Mouse (Mus musculus): ENCODE data around the gene Alcam. TPM values are rescaled to one million over a fixed set of nuclear protein-coding genes. Genes with fewer than 3 reads are reported as not detected.

Alcam gene
- total and polyA plus RNA-seq, 3 experiments = not detected

DNA sequence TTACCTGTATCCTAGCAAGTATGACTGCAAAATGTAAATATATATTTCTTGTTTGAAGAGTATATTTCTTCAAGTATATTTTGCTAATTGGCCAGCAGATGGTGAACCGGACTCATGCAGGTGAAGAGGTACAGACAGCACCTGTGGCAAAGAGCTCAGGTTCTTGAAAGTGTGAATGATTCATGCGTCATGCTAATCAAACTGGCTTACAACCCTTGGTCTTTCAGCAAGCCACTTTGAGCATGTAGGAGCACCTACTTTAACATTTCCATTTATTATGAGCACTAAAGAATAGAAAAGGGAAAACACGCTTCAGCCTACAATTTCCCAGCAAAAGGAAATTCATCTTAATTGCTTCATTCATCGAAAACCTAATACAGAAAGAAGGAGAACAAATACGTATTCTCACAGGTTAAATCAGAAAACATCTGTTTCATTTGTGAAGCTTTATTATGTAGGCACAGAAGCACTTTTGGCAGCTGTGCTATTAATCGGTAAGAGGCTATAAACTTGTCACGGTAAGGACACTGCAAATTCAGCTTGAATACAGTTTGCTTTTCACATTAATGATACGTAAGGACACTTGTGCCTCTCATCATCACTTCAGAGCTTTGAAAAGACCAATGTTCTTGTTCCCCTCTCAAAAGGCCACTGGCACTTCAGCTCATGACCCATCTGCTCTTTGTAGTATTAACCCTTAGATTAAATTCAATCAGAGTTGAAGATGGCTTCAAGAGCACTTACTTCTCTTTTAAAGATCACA lies 242.8 kb downstream of the Alcam start:
- Histone ChIP-seq H3K9me3 (replicated peaks; ENCODE audit: insufficient read depth, low read length) (no peaks in the 10 kb centered on the region), H3K79me2 (ENCODE audit: control insufficient read depth, insufficient read depth, low read length, poor library complexity) (no peaks in the 10 kb centered on the region), H3K27ac (ENCODE audit: control insufficient read depth, low read depth, low read length) (no peak overlapping the region), H3K27me3 (ENCODE audit: control insufficient read depth in 1 of 2, insufficient read depth in 2 of 2, low read length in 2 of 2) (no peaks in the 10 kb centered on the region), H3K36me3 (ENCODE audit: control insufficient read depth in 1 of 2, insufficient read depth in 2 of 2, low read length in 2 of 2) (no peaks in the 10 kb centered on the region), H3K9ac (ENCODE audit: control insufficient read depth, low read depth, low read length, poor library complexity, severe bottlenecking) (no peak overlapping the region), H3K4me1 (ENCODE audit: control insufficient read depth in 1 of 2, insufficient read depth in 2 of 2, low read length in 2 of 2) (no peaks in the 10 kb centered on the region), H3K4me3 (ENCODE audit: control insufficient read depth in 1 of 2, insufficient read depth in 1 of 2, low read depth in 2 of 2, low read length in 2 of 2) (no peak overlapping the region)
- TF ChIP-seq TCF12 (IDR thresholded peaks at IDR 0.05; ENCODE audit: low read depth, low read length) (no peak), ZNF384 (IDR thresholded peaks at IDR 0.05; ENCODE audit: low read depth, low read length) (no peak), TBP (IDR thresholded peaks at IDR 0.05; ENCODE audit: low read depth, low read length) (no peak), ZC3H11A (IDR thresholded peaks at IDR 0.05; ENCODE audit: low read depth, low read length) (no peak), BHLHE40 (IDR thresholded peaks at IDR 0.05; ENCODE audit: borderline replicate concordance, low read depth, low read length) (no peak), MEF2A (IDR thresholded peaks at IDR 0.05; ENCODE audit: extremely low read depth, insufficient replicate concordance, low read depth, low read length, poor library complexity, severe bottlenecking) (no peak), NRF1 (IDR thresholded peaks at IDR 0.05; ENCODE audit: insufficient read depth, low read depth, low read length, poor library complexity, severe bottlenecking) (no peak), USF2 (IDR thresholded peaks at IDR 0.05; ENCODE audit: borderline replicate concordance in 1 of 2, insufficient read depth in 1 of 2, low read depth in 1 of 2, low read length in 2 of 2) (no peak), EP300 (IDR thresholded peaks at IDR 0.05; ENCODE audit: low read depth in 1 of 2, low read length in 2 of 2) (no peak)
- no peak for DNase-seq (ENCODE audit: low read depth, low spot score)

DNA sequence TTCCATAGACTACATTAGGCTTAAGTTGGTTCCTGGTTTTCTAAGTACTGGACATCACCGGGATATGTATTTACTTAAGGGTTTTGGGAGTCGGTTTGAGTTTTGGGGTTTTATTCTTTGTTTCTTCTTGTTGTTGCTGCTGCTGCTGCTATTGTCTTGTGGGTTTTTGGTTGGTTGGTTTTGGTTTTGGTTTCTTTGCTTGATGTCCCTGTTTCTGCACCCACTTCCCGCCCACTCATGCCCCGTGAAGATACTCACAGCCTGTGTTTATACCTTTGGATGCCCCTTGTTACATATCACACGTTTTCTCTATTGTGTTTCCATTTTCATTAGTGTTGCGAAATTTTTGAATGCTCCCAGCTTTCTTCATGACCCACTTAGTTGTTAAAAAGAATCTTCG lies 253.8 kb downstream of the Alcam start:
- H3K4me3 ChIP-seq (ENCODE audit: control insufficient read depth in 1 of 2, insufficient read depth in 1 of 2, low read depth in 2 of 2, low read length in 2 of 2) = no peak overlapping the region
- H3K9me3 ChIP-seq (replicated peaks; ENCODE audit: insufficient read depth, low read length) = no peaks in the 10 kb centered on the region
- H3K4me1 ChIP-seq (ENCODE audit: control insufficient read depth in 1 of 2, insufficient read depth in 2 of 2, low read length in 2 of 2) = peaks cover 0 to 2% of the 10 kb centered on the region in 2 experiments; a peak in 1 of 4 replicates
- no peak overlapping the region for H3K27ac ChIP-seq (ENCODE audit: control insufficient read depth, low read depth, low read length)
- no peaks in the 10 kb centered on the region for H3K27me3 ChIP-seq (ENCODE audit: control insufficient read depth in 1 of 2, insufficient read depth in 2 of 2, low read length in 2 of 2)
- no peak for TF ChIP-seq MXI1 (IDR thresholded peaks at IDR 0.05; ENCODE audit: low read depth, low read length)
- TF ChIP-seq SIN3A (IDR thresholded peaks at IDR 0.05; ENCODE audit: low read length) = no peak
- no peak for TF ChIP-seq GATA1 (IDR thresholded peaks at IDR 0.05; ENCODE audit: low read depth, low read length)
- no peak for TF ChIP-seq MAX (IDR thresholded peaks at IDR 0.05; ENCODE audit: low read length)
- TF ChIP-seq HCFC1 (IDR thresholded peaks at IDR 0.05; ENCODE audit: low read depth, low read length) = no peak
- no peak for TF ChIP-seq ELF1 (IDR thresholded peaks at IDR 0.05; ENCODE audit: low read depth, low read length)
- TF ChIP-seq ZC3H11A (IDR thresholded peaks at IDR 0.05; ENCODE audit: low read depth, low read length) = no peak
- no peak for TF ChIP-seq BHLHE40 (IDR thresholded peaks at IDR 0.05; ENCODE audit: borderline replicate concordance, low read depth, low read length)
- no peak for TF ChIP-seq UBTF (IDR thresholded peaks at IDR 0.05; ENCODE audit: borderline replicate concordance, insufficient read depth, low read depth, low read length)
- no peak for TF ChIP-seq EP300 (IDR thresholded peaks at IDR 0.05; ENCODE audit: low read depth in 1 of 2, low read length in 2 of 2)
- no peak for TF ChIP-seq NELFE (IDR thresholded peaks at IDR 0.05; ENCODE audit: low read depth, low read length)
- TF ChIP-seq SMC3 (IDR thresholded peaks at IDR 0.05; ENCODE audit: low read depth, low read length) = no peak
- TF ChIP-seq GABPA (IDR thresholded peaks at IDR 0.05; ENCODE audit: low read depth, low read length) = no peak
- no peak for TF ChIP-seq CTCF (IDR thresholded peaks at IDR 0.05 in 2 of 3, conservative IDR thresholded peaks at IDR 0.05 in 1 of 3; ENCODE audit: control insufficient read depth in 1 of 3, insufficient read depth in 1 of 3, low read depth in 2 of 3, low read length in 3 of 3, poor library complexity in 1 of 3, severe bottlenecking in 1 of 3)
- TF ChIP-seq ZMIZ1 (IDR thresholded peaks at IDR 0.05; ENCODE audit: low read depth, low read length) = no peak
- TF ChIP-seq TAL1 (IDR thresholded peaks at IDR 0.05; ENCODE audit: low read length) = no peak
- TF ChIP-seq POLR2AphosphoS2 (IDR thresholded peaks at IDR 0.05; ENCODE audit: low read length) = no peak
- TF ChIP-seq TBP (IDR thresholded peaks at IDR 0.05; ENCODE audit: low read depth, low read length) = no peak
- no peak for TF ChIP-seq NRF1 (IDR thresholded peaks at IDR 0.05; ENCODE audit: insufficient read depth, low read depth, low read length, poor library complexity, severe bottlenecking)
- no peaks in the 10 kb centered on the region for H3K36me3 ChIP-seq (ENCODE audit: control insufficient read depth in 1 of 2, insufficient read depth in 2 of 2, low read length in 2 of 2)
- H3K9ac ChIP-seq (ENCODE audit: control insufficient read depth, low read depth, low read length, poor library complexity, severe bottlenecking) = no peak overlapping the region
- H3K79me2 ChIP-seq (ENCODE audit: control insufficient read depth, insufficient read depth, low read length, poor library complexity) = no peaks in the 10 kb centered on the region
- DNase-seq (ENCODE audit: low read depth, low spot score) = no peak
